Mouse (Mus musculus) urinary bladder, postnatal 4 days (tissue): Measurements from ENCODE around the gene Cltb.
"Not testable (repeated sequence)": the region's sequence is repeated elsewhere in the genome, so short reads cannot be mapped to it uniquely, and the experiment has no call there.

Experiments
- DNase-seq, 2 experiments: peaks; one replicate each; pipeline ENCODE4 v3.0.0; 2021 to 2022; ENCODE audit warnings: low spot score in 2 of 2

Cltb gene

GRCm38 (mm10) chr13:54610972-54611754 is at the start of gene Cltb:
Cltb (minus strand) TSS chr13:54611344.
- peak; percentile 82 to 88 for DNase-seq

- DNase-seq = no peak
Observed at GRCm38 (mm10) chr13:54660877-54661276, 49.7 kb upstream of the Cltb start.

- DNase-seq = no peak
Observed at GRCm38 (mm10) chr13:54650461-54650860, 39.3 kb upstream of the Cltb start.

- DNase-seq = no peak
Observed at GRCm38 (mm10) chr13:54635011-54635410, 23.9 kb upstream of the Cltb start.

GRCm38 (mm10) chr13:54632731-54633277 is 21.7 kb upstream of the Cltb start:
- no peak for DNase-seq

- DNase-seq = no peak
Observed at GRCm38 (mm10) chr13:54629128-54629527, 18.0 kb upstream of the Cltb start.

- no peak for DNase-seq
Observed at GRCm38 (mm10) chr13:54621960-54622521, 10.9 kb upstream of the Cltb start.

- peak; percentile 95 to 99 for DNase-seq
Observed at GRCm38 (mm10) chr13:54621155-54621932, 10.2 kb upstream of the Cltb start, which contains the start of gene Faf2. Faf2 (plus strand) TSS chr13:54621784.

- no peak for DNase-seq
Observed at GRCm38 (mm10) chr13:54616998-54617397, 5.9 kb upstream of the Cltb start.

- DNase-seq = no peak
Observed at GRCm38 (mm10) chr13:54616307-54616706, 5.2 kb upstream of the Cltb start.

GRCm38 (mm10) chr13:54613141-54613540 is 2.0 kb upstream of the Cltb start:
- DNase-seq = not testable (repeated sequence)

- DNase-seq = no peak
Observed at GRCm38 (mm10) chr13:54610613-54610971, 552 bp downstream of the Cltb start.

GRCm38 (mm10) chr13:54609301-54609700 is 1.8 kb downstream of the Cltb start:
- DNase-seq = no peak

GRCm38 (mm10) chr13:54608666-54609065 is 2.5 kb downstream of the Cltb start:
- peak in 1 of 2 experiments; percentile 39 for DNase-seq

GRCm38 (mm10) chr13:54608002-54608401 is 3.1 kb downstream of the Cltb start:
- DNase-seq = no peak

GRCm38 (mm10) chr13:54607204-54607603 is 3.9 kb downstream of the Cltb start:
- no peak for DNase-seq

GRCm38 (mm10) chr13:54605426-54605825 is 5.7 kb downstream of the Cltb start:
- DNase-seq = no peak

GRCm38 (mm10) chr13:54604221-54604620 is 6.9 kb downstream of the Cltb start:
- no peak for DNase-seq

GRCm38 (mm10) chr13:54603501-54603900 is 7.6 kb downstream of the Cltb start:
- no peak for DNase-seq

GRCm38 (mm10) chr13:54602639-54603111 is 8.5 kb downstream of the Cltb start:
- DNase-seq = no peak

- no peak for DNase-seq
Observed at GRCm38 (mm10) chr13:54598622-54599143, 12.5 kb downstream of the Cltb start.

GRCm38 (mm10) chr13:54596870-54597269 is 14.3 kb downstream of the Cltb start:
- DNase-seq = no peak
